Mouse (Mus musculus) kidney, postnatal 10 days (tissue): Measurements from ENCODE around the gene Map4k2.

Experiments
- DNase-seq: peaks from one replicate; pipeline ENCODE4 v3.0.0; 2021; ENCODE audit warnings: mixed read lengths

Map4k2 gene

DNA sequence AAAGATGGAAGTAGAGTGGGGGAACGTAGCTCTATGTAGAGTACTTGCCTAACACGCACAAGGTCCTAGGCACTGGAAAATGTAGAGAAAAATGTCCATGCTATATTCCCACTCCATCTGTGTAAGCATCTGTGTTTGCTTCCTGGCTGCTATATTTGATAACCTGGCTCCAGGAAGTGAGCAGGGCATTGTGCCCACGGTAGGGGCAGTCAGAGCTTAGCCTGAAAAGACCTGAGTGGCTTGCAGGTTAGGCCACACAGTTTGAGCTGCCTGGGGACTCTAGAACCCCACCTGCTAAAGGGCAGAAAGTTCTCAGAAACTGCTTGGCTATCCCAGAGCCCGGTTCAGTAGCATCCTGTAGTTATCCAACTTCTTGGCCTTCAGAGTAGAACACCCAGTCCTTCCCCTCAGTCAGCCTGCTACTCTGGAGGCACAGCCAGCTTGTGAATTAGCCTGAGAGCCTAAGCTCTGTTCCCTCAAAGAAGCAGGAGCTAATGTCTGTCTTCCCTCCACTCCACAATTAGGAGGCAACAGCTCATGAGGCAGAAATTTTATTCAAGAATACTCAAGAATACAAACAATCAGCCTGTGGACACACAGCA, 41.5 kb downstream of the Map4k2 start:
- DNase-seq, result no peak

DNA sequence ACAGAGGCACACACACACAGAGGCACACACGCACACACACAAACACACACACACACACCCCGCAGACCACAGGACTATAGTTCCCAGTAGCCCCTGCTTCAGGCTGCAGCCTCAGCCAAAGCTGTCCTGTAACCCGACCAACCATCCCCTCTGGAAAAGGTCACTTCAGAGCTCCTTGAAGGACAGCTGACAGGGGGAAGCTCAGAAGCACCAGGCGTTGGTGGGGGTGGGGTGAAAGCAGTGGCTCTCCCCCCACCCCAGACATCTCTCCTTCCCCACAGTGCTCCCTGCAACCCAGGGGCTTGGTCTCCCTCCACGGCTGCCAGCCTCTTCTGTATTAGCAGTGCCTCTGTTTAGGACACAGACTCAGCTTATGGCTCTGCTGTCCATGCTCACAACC, 42.5 kb downstream of the Map4k2 start:
- DNase-seq, result no peak

DNA sequence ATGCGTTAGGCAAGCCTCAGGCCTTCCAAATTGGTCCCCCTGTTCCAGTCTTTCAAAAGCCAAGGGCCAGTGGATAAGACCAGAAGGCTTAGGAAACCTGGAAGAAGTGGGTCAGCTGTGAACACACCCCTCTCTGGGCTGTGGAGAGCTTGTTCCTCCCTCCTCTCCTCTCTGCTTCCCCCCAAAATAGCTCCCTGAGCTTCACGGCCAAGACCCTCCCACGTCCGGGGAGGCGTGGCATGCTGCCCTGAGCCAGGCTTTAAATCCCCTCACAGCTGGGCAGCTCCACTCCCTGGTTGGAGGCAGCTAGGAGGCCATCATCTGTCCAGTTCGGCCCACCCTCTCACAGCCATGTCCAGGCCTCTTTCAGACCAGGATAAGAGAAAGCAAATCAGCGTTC, 43.2 kb downstream of the Map4k2 start, which contains the start of gene Pygm:
Gene Pygm (plus strand): TSS at position 272 of the 400 bp plus-strand sequence.
- peak; percentile 90 for DNase-seq

DNA sequence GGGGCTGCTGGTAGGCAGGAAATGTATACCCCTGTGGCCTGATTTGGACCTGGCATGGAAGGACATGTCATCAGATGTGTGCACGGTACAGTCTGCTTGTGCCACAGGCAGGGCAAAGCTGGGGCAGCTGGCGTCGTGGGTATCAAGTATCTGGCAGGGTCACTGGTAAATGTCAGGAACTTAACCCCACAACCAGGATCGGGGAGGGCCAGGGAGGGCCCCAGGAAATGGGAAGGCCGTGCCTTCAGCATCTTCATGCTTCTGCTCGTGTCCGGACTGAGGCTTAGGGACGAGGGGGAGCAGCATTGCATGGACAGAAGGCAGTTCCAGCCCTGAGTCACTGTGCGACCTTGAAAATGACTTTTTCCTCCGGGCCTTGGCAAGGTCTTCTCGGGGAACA, 44.0 kb downstream of the Map4k2 start:
- peak; percentile 31 for DNase-seq

DNA sequence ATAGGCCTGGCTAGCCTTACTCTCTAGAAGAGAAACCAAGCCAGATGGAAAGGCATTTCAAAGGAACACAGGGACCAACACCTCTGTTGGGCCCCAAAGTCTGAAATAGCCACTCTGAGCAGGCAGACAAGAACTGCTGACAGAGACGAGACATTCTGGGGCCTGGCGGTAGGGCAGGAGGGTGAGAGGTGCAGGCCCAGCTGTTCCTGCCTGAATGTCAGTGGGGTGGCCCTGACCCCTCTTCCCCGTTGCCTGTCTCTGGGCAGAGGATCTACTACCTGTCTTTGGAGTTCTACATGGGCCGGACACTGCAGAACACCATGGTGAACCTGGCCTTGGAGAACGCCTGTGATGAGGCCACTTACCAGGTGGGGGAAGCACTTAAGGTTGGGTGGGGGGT, 44.5 kb downstream of the Map4k2 start:
- no peak for DNase-seq

DNA sequence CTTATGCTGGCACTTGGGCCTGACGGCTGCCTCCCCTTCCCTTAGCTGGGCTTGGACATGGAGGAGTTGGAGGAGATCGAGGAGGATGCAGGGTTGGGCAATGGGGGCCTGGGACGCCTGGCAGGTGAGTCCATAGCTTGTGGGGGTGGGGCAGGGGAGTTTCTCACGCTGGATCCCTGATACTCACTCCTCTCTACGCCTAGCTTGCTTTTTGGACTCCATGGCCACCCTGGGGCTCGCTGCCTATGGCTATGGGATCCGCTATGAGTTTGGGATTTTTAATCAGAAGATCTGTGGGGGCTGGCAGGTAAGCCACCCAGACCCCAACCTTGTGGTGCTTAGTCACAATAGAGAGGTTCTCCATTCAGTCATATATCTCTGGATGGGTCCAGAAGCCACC, 44.9 kb downstream of the Map4k2 start:
- no peak for DNase-seq

DNA sequence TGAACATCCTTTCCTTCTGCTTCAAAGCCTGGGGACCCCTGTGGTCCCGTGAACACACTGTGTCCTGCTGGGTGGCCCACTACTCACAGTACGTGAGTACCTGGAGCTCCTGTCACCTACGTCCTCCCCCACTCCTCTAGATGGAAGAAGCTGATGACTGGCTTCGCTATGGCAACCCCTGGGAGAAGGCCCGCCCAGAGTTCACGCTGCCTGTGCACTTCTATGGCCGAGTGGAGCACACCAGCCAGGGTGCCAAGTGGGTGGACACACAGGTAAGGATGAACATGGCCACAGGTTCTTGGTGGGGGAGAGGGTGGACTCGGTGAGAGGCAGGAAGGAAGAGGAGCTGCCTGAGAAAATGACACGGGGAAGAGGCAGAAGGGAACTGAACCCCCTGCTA, 45.3 kb downstream of the Map4k2 start:
- no peak for DNase-seq

DNA sequence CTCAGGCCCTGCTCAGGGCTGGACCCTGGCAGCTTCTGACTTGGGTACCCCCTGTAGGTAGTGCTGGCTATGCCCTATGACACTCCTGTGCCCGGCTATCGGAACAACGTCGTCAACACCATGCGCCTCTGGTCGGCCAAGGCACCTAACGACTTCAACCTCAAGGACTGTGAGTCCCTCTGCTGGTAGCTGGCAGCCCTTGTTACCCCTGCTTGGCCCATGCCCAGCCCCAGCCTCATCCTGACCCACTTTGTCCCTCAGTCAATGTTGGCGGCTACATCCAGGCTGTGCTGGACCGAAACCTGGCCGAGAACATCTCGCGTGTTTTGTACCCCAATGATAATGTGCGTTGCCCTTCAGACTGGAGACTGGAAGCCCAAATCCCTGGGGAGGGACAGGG, 47.1 kb downstream of the Map4k2 start:
- DNase-seq, result no peak

DNA sequence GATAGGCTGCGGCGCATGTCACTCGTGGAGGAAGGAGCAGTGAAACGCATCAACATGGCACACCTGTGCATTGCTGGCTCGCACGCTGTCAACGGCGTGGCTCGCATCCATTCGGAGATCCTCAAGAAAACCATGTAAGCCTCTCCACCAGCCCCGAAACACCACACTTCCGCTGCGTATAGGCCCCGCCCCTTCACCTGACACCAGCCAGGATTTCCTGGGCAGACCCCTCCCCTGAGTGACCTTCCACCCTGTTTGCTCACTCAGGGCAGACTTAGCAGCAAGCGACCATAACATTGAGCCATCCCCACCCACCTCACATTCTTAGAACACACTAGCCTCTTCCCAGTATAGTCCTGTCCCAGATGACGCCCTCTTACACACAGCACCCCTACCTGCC, 48.9 kb downstream of the Map4k2 start:
- DNase-seq, result no peak

DNA sequence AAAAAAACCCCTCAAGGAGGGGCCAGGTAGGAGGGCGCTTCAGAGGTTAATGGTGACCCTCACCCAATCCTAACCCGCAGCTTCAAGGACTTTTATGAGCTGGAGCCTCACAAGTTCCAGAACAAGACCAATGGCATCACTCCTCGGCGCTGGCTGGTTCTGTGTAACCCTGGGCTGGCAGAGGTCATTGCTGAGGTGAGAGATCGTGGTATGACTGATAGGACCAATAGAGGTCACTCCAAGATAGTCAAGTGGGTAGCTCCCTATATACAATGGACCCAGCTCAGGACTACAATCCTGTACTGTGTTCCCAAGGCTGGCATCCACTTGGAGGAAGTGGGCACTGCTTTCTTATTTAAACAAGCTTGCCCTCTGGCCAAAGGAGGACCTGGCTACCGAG, 49.3 kb downstream of the Map4k2 start:
- DNase-seq, result no peak

DNA sequence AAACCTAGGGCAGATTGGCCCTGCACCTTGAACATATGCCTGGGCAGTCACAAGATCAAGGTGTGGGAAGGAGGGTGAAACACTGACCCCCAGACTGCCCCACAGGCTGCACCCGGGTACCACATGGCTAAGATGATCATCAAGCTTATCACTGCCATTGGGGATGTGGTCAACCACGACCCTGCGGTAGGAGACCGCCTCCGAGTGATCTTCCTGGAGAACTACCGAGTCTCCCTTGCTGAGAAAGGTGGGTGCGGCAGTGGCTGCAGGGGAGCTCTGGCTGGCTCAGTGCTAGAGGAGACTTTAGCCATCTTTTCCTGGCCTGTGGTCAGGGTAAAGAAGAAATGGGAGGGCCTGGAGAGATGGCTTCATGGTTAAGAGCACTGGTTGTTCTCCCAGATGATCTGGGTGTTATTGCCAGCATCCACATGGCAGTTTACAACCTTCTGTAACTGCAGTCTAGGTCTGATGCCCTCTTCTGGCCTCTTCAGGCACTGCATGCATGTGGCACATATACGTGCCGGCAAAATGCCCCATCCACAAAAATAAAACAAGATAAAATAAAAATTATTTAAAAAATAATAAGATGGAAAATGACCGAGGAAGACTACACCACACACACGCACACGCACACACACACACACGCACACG, 51.9 kb downstream of the Map4k2 start:
- DNase-seq, result no peak

DNA sequence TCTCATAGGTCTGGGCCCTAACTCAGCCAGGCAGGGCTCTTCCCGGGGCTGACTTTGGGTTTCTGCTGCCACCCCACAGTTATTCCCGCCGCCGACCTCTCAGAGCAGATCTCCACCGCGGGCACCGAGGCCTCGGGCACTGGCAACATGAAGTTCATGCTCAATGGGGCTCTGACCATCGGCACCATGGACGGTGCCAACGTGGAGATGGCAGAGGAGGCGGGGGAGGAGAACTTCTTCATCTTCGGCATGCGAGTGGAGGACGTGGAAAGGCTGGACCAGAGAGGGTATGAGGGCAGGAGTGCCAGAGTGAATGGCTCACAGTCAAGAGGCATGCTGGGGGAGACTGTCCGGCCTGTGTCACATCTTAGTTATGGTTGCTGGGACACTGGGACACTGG, 52.7 kb downstream of the Map4k2 start:
- DNase-seq, result no peak

DNA sequence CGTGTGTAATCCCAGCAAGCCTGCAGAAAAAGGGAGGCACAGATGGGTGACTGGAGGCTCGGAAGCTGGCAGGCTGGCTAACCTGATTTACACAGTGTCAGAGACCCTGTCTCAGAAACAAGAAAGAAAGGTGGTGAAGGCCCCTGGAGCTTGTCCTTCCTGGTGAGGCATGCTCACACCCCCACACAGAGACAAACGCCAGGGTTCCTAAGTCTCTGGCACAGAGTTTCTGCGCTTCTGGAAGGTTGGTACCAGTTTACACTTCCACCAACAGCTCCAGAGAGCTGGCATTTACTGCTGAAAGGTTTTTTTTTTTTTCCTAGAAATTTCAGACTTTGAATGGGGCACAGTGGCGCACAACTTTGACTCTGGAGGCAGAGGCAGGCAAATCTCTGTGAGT, 55.3 kb downstream of the Map4k2 start:
- no peak for DNase-seq

DNA sequence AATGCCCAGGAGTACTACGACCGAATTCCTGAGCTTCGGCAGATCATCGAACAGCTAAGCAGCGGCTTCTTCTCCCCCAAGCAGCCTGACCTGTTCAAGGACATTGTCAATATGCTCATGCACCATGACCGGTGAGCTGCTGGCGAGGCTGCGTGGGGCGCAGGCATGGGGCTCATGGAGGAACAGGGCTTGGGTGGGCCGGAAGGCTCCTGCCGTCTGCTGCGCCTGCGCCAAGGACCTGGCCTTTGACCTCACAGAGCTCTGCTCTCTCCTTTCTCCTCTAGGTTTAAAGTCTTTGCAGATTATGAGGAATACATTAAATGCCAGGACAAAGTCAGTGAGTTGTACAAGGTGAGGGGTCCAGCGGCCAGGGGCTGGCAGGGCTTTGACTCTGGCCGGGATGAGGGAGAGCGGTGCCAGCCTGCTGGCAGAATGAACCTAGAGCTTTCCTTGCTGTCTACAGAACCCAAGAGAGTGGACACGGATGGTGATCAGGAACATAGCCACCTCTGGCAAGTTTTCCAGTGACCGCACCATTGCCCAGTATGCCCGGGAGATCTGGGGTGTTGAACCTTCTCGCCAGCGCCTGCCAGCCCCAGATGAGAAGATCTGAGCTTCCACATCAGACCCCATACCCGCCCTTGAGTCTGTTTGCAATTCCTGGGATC, 56.8 kb downstream of the Map4k2 start:
- no peak for DNase-seq

DNA sequence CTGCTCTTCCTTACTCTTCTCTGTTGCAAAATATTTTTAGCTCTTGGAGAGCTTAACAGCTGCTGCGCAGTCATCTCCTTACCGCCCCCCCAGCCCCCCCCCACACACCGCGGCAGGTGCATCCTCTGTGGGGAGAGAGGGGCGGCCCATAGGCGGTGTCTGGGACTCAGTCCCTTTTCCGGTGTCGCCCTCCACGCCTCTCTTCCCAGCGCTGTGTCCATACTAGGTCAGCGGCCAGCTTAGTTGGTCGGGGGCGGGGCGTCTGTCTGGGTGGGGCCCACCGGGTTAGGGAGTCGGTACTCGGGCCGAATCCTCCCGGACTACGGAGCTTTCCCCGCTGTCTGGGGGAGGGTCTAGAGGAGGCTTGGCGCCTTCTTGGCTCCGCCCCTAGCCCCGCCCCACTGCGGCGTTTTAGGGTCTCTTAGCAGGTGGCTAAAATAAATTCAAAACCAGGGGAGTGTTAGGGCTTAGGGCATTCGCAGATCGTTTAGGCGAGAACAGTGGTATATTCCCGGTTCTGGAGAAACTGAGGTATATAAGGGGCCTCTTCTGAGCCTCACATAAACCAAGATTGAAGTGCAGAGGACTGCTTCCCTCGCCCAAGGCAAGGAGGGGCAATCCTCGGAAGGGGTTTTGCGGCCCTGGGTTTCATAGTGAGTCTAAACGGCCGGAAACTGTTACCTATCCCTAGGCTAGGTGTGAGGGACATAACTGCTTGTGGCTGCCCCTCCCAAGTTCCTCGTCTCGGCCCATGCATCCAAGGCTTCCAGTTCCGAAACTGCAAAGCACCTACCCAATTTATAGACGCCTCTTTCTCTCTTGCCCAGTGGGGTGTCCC, 57.7 kb downstream of the Map4k2 start:
- DNase-seq, result peak; percentile 88

DNA sequence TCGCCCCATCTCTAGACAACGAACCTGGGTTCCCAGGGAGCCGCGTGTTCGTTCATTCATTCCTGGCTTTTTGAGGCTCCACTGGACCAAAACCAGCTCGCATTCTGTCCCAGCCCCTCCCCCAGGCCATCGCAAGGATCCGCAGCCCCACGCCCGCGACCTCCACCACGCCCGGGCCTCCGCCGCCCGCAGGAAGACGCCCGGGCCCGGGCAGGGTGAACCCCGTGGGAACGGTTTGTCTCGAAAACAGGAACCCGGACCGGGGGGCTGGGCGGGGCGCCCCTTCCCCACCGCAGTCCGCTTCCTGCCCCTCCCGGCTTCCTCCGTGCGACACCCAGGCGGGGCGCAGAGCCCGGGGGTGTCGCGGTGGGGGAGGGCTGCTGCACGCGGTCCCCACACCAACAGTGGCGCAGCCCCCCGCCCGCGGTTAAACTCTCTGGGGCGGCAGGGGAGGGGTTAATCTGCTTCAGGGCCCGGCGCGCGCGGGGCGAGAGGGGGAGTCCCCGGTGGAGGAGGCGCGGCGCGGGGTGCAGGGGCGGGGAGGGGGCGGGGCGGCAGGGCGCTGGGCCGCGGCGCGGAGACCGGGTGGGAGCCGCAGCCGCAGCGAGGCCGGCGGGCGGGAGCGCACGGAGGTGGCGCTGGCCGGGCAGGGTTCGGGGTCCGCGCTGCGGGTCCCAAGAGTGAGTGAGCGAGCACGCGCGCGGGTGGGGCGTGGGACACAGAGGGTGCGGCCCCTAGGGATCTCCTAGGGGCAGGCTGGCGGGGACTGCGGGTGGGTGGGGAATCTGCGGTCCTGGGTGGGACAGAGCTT, 58.6 kb downstream of the Map4k2 start, which contains the start of gene Rasgrp2:
Gene Rasgrp2 (plus strand): TSS at position 56 of the 811 bp plus-strand sequence.
- peak; percentile 80 for DNase-seq

DNA sequence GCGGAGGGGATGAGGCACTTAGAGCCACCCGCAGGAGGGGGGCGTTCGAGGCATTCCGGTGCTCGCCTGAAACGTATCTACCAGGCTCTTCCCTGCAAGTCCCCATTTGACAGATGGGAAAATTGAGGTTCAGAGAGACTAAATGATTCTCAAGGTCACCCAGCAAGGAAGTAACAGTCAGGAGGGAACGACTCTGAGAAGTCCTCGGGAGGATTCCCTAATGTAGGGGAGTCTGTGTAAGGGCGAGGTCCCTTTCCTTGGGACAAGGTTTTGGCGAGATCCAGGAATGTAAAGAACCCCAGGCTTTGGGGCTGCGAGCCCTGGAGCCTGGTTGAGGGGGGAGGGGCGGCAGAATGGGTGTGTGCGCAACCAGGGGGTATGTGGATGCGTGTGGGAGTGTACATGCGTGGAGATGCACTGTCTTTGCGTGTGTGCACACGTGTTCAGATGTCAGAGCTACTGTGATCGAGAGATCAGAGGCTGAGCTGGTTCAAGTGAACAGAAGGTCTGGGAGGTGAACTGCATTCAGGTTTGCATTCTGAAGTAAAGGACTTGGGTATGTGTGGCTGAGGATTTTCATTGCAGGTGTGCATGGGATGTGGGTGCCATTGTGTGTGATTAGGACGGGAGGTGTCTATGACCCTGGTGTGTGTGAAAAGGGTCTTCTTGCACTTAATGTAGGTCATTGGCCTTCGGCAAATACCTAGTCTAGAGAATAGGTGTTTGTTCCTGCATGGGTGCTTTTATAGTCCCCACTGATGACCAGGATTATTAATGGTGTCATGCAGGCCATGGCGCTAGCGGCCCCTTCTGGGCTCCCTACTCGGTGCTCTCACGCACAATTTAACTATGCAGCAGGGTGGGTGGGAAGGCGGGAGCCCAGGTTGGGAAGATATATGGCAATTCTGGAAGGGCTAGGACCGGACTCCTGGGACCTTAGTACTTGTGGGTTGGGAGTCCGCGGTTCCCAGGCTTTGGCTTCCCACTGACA, 59.5 kb downstream of the Map4k2 start:
- peak; percentile 61 for DNase-seq

DNA sequence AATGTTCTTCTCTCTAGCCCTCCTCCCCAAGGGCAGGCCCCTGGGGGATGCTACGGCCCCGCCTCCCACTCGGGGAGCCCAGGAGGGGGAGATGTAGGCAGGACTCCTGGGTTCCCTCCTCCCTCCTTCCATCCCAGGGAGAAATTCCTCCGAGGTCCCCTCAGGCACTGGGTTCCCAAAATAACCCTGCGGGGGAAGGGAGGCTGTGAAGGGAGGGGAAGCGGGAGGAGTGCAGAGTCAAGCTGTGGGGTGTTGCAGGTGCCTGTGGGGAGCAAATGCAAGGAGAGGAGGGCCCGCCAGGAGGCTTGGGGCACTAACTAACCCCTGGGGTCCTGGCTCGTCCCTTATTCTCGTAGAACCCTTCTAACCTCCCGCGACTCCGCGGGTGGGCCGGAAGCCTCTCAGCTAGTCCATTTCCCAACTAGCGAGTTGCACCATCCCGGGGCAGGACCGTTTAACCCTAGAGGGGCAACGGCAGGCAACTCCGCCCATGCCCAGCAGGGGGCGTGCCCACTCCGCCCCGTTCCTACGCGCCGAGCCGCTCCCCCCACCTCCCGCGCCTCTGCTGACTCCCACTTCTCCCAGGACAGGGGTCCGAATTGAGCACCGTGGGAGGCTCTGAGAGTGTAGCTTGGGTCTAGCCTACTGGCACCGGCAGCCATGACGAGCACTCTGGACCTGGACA, 60.3 kb downstream of the Map4k2 start:
- DNase-seq, result peak; percentile 93

DNA sequence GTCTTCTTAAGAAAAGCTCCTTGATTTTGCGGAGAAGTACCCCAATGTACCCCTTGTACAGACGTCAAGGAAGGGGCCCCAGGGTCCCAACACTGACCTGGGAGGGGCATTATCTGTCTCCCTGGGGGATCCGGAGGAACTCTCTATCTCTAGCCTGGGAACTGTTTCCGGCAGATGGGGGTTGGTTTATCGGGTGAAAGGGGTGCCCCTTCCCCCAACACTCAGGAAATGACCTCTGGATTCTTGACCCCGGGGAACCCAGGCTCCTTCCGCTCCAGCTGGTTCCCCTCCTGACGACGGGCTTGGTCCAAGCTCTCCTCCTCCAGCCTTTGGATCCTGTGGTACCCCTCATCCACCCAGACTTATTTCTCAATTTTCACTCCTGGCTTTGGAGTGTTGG, 61.0 kb downstream of the Map4k2 start:
- peak; percentile 86 for DNase-seq

DNA sequence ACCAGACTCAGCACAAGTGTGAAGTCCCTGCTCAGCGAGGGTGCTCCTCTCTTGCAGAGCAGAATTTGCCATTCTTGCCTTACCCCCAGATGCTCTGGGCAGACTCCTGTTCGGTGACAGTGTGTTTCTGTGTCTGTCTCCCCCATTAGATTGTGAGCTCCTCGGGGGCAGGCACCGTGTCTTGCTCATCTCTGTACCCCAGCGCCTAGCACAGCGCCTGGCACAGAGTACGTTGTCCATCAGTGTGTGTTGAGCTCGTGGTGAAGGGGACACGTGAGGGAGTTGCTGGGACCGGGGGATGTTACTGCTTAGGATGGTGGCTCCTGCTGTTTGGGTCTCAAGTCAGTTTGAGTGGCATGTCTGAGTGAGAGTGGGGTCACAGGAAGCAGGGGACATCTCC, 62.9 kb downstream of the Map4k2 start:
- no peak for DNase-seq
